Mouse (Mus musculus) testis, postnatal 10 days (tissue): ENCODE results near the gene Baz1b.
"Not testable (repeated sequence)": the region's sequence is repeated elsewhere in the genome, so short reads cannot be mapped to it uniquely, and the experiment has no call there.

Experiments used
- DNase-seq: peaks from one replicate; pipeline ENCODE4 v3.0.0; 2021; ENCODE audit warnings: low spot score

The Baz1b gene

GRCm38 (mm10) chr5:135179616-135180015 lies 7.4 kb upstream of the Baz1b start:
- no peak for DNase-seq

- no peak for DNase-seq
These were observed 6.3 kb upstream of the Baz1b start for GRCm38 (mm10) chr5:135180796-135181195.

GRCm38 (mm10) chr5:135181776-135182175 lies 5.3 kb upstream of the Baz1b start:
- DNase-seq: no peak

- no peak for DNase-seq
These were observed 3.8 kb upstream of the Baz1b start for GRCm38 (mm10) chr5:135183131-135183861.

GRCm38 (mm10) chr5:135185016-135185415 lies 2.0 kb upstream of the Baz1b start:
- peak; percentile 6 for DNase-seq

GRCm38 (mm10) chr5:135185596-135185995 lies 1.5 kb upstream of the Baz1b start:
- peak; percentile 44 for DNase-seq

- peak; percentile 24 for DNase-seq
These were observed 838 bp upstream of the Baz1b start for GRCm38 (mm10) chr5:135186231-135186620.

GRCm38 (mm10) chr5:135187349-135188213 lies 517 bp downstream of the Baz1b start:
- DNase-seq: peak; percentile 88

- no peak for DNase-seq
These were observed 1.1 kb downstream of the Baz1b start for GRCm38 (mm10) chr5:135188214-135188554.

GRCm38 (mm10) chr5:135189281-135190022 lies 2.4 kb downstream of the Baz1b start:
- no peak for DNase-seq

- DNase-seq: peak; percentile 75
These were observed 4.6 kb downstream of the Baz1b start for GRCm38 (mm10) chr5:135191620-135192019.

GRCm38 (mm10) chr5:135192431-135192830 lies 5.4 kb downstream of the Baz1b start:
- DNase-seq: no peak

- no peak for DNase-seq
These were observed 9.3 kb downstream of the Baz1b start for GRCm38 (mm10) chr5:135196367-135196766.

GRCm38 (mm10) chr5:135202763-135203162 lies 15.7 kb downstream of the Baz1b start:
- no peak for DNase-seq

- DNase-seq: no peak
These were observed 21.1 kb downstream of the Baz1b start for GRCm38 (mm10) chr5:135208197-135208596.

GRCm38 (mm10) chr5:135216871-135217270 lies 29.8 kb downstream of the Baz1b start:
- peak; percentile 49 for DNase-seq

- no peak for DNase-seq
These were observed 33.9 kb downstream of the Baz1b start for GRCm38 (mm10) chr5:135220941-135221340.

- no peak for DNase-seq
These were observed 35.0 kb downstream of the Baz1b start for GRCm38 (mm10) chr5:135222066-135222465.

GRCm38 (mm10) chr5:135224169-135224568 lies 37.1 kb downstream of the Baz1b start:
- no peak for DNase-seq

GRCm38 (mm10) chr5:135225879-135226278 lies 38.8 kb downstream of the Baz1b start:
- not testable (repeated sequence) for DNase-seq

GRCm38 (mm10) chr5:135230186-135230585 lies 43.1 kb downstream of the Baz1b start:
- no peak for DNase-seq

- no peak for DNase-seq
These were observed 46.3 kb downstream of the Baz1b start for GRCm38 (mm10) chr5:135233166-135233920.
